Mouse (Mus musculus) brain, embryonic 14.5 days (tissue): Measurements from ENCODE around the gene Cngb1.

Source experiments
- CTCF ChIP-seq: fragments of 200-500 bp; IDR thresholded peaks from 2 replicates; pipeline ENCODE4 v1.5.1; 2012; ENCODE audit warnings: inconsistent platforms, mild to moderate bottlenecking, moderate library complexity, borderline replicate concordance; ENCODE audit not compliant: insufficient read depth, insufficient read length; ENCODE audit errors: extremely low read depth
- POLR2A ChIP-seq: fragments of 200-500 bp; IDR thresholded peaks from 2 replicates; pipeline ENCODE4 v1.6.1; 2012; ENCODE audit warnings: mild to moderate bottlenecking, inconsistent platforms, borderline replicate concordance; ENCODE audit not compliant: poor library complexity, insufficient read depth, insufficient read length, severe bottlenecking; ENCODE audit errors: extremely low read depth

- TF ChIP-seq CTCF (no peak), POLR2A (no peak)
Observed at GRCm38 (mm10) chr8:95243853-95244252, 62.5 kb downstream of the Cngb1 start.
